Mouse (Mus musculus): ENCODE results near the gene Zfp644. TPM values are rescaled to one million over a fixed set of nuclear protein-coding genes. Genes with fewer than 3 reads are reported as not detected.

Zfp644 gene
- total RNA-seq, 1 experiment = 65.6 TPM

DNA sequence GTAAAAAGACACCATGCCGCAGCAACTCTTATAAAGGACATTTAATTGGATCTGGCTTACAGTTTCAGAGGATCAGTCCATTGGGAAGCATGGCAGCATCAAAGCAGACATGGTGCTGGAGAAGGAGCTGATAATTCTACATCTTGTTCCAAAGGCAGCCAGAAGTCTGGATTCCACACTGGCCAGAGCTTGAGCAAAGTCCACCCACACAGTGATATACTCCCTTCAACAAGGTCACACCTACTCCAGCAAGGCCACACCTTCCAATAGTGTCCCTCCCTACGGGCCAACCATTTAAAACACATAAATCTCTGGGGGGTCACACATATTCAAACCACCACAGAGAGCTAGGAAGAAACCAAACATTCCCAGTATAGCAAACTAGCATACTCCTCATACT lies 84.9 kb downstream of the Zfp644 start:
- no peak for DNase-seq (ENCODE audit: low read depth, low spot score)
- in situ Hi-C loops (cut with MboI; ENCODE audit: low sequenced_read_pairs in 2 of 2, unreplicated experiment in 2 of 2) = no loop called here
- Histone ChIP-seq H3K27ac (ENCODE audit: insufficient read depth, low read depth, low read length, poor library complexity, severe bottlenecking) (no peak overlapping the region), H3K9me3 (ENCODE audit: control insufficient read depth, insufficient read depth, low read depth, low read length) (no peaks in the 10 kb centered on the region), H3K4me1 (ENCODE audit: control insufficient read depth in 2 of 2, insufficient read depth in 2 of 2, low read length in 2 of 2, poor library complexity in 1 of 2) (no peaks in the 10 kb centered on the region), H3K36me3 (ENCODE audit: control insufficient read depth, insufficient read depth, low read length, poor library complexity, severe bottlenecking) (peaks cover 5% of the 10 kb centered on the region; the same call in 1 of the 2 replicates), H3K9ac (ENCODE audit: insufficient read depth, low read depth, low read length, poor library complexity, severe bottlenecking) (no peak overlapping the region), H3K4me3 (ENCODE audit: insufficient read depth in 1 of 2, low read depth in 1 of 2, low read length in 2 of 2, poor library complexity in 1 of 2, severe bottlenecking in 1 of 2) (no peak overlapping the region)
- TF ChIP-seq MAFK (IDR thresholded peaks at IDR 0.05; ENCODE audit: insufficient read depth, low read depth, low read length) (no peak), ZC3H11A (IDR thresholded peaks at IDR 0.05; ENCODE audit: borderline replicate concordance, low read depth, low read length) (no peak), CHD2 (IDR thresholded peaks at IDR 0.05; ENCODE audit: low read depth, low read length) (no peak), ZNF384 (IDR thresholded peaks at IDR 0.05; ENCODE audit: low read depth, low read length) (no peak), HCFC1 (IDR thresholded peaks at IDR 0.05; ENCODE audit: borderline replicate concordance, insufficient read depth, low read length) (no peak)

DNA sequence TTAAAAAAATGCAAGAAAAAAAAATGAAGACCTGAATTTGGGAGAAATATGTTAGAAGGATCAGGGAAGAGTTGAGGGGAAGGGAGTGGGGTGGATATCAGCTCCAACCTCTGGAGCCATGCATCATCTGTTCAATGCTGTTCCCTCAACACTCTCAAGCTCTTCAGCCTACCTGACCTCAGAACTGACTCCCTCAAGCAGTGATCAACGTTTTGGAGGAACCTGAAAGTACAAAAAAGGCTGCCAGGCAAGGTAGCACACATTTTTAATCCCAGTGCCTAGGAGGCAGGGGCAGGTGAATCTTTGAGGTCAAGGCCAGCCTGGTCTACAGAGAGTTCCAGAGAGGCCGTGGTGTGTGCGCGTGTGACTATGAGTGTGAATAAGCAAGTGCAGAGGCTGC lies 88.3 kb downstream of the Zfp644 start, which contains the start of gene Gm17304:
Gm17304 (plus strand) TSS at position 301 of the 400 bp plus-strand sequence.
- Histone ChIP-seq H3K27ac (ENCODE audit: insufficient read depth, low read depth, low read length, poor library complexity, severe bottlenecking) (no peak within 1 kb of the TSS), H3K9ac (ENCODE audit: insufficient read depth, low read depth, low read length, poor library complexity, severe bottlenecking) (no peak within 1 kb of the TSS), H3K4me3 (ENCODE audit: insufficient read depth in 1 of 2, low read depth in 1 of 2, low read length in 2 of 2, poor library complexity in 1 of 2, severe bottlenecking in 1 of 2) (no peak within 1 kb of the TSS), H3K4me1 (ENCODE audit: control insufficient read depth in 2 of 2, insufficient read depth in 2 of 2, low read length in 2 of 2, poor library complexity in 1 of 2) (no peaks in the 10 kb centered on the region), H3K36me3 (ENCODE audit: control insufficient read depth, insufficient read depth, low read length, poor library complexity, severe bottlenecking) (peaks cover 5% of the 10 kb centered on the region), H3K9me3 (ENCODE audit: control insufficient read depth, insufficient read depth, low read depth, low read length) (no peaks in the 10 kb centered on the region)
- no peak for DNase-seq (ENCODE audit: low read depth, low spot score)
- in situ Hi-C loops (cut with MboI; ENCODE audit: low sequenced_read_pairs in 2 of 2, unreplicated experiment in 2 of 2) = no loop called here
- no peak for TF ChIP-seq HCFC1 (IDR thresholded peaks at IDR 0.05; ENCODE audit: borderline replicate concordance, insufficient read depth, low read length)
- TF ChIP-seq CHD2 (IDR thresholded peaks at IDR 0.05; ENCODE audit: low read depth, low read length) = no peak
- TF ChIP-seq MAFK (IDR thresholded peaks at IDR 0.05; ENCODE audit: insufficient read depth, low read depth, low read length) = no peak
- TF ChIP-seq ZNF384 (IDR thresholded peaks at IDR 0.05; ENCODE audit: low read depth, low read length) = no peak

DNA sequence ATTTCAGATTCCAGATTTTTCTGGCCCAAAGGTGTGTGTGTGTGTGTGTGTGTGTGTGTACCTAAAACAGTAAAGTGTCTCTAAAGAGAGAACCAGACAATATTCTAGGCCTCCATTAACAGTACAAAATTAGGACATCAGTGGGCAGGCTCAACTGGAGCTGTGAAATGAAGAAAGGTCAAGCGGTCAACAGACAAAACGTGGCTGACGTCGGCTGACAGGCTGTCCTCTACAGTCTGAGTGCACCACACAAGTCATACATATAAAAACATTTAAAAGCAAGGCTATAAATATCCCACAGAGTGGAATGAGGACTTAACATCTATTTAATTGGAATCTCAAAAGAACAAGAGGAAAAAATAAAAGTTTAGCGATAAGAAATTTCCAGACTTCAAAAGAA lies 90.0 kb downstream of the Zfp644 start:
- no peaks in the 10 kb centered on the region for H3K9me3 ChIP-seq (ENCODE audit: control insufficient read depth, insufficient read depth, low read depth, low read length)
- H3K27ac ChIP-seq (ENCODE audit: insufficient read depth, low read depth, low read length, poor library complexity, severe bottlenecking) = no peak overlapping the region
- no peak for TF ChIP-seq ZNF384 (IDR thresholded peaks at IDR 0.05; ENCODE audit: low read depth, low read length)
- TF ChIP-seq CHD2 (IDR thresholded peaks at IDR 0.05; ENCODE audit: low read depth, low read length) = no peak
- no peak for TF ChIP-seq MAFK (IDR thresholded peaks at IDR 0.05; ENCODE audit: insufficient read depth, low read depth, low read length)
- TF ChIP-seq HCFC1 (IDR thresholded peaks at IDR 0.05; ENCODE audit: borderline replicate concordance, insufficient read depth, low read length) = no peak
- no peak for TF ChIP-seq ZC3H11A (IDR thresholded peaks at IDR 0.05; ENCODE audit: borderline replicate concordance, low read depth, low read length)
- H3K4me3 ChIP-seq (ENCODE audit: insufficient read depth in 1 of 2, low read depth in 1 of 2, low read length in 2 of 2, poor library complexity in 1 of 2, severe bottlenecking in 1 of 2) = no peak overlapping the region
- in situ Hi-C loops (cut with MboI; ENCODE audit: low sequenced_read_pairs in 2 of 2, unreplicated experiment in 2 of 2) = no loop called here
- H3K36me3 ChIP-seq (ENCODE audit: control insufficient read depth, insufficient read depth, low read length, poor library complexity, severe bottlenecking) = peaks cover 5% of the 10 kb centered on the region
- no peak overlapping the region for H3K9ac ChIP-seq (ENCODE audit: insufficient read depth, low read depth, low read length, poor library complexity, severe bottlenecking)
- 0 out of 4 replicates have a peak, but pooled peaks cover 0 to 2% of the 10 kb centered on the region in 2 experiments for H3K4me1 ChIP-seq (ENCODE audit: control insufficient read depth in 2 of 2, insufficient read depth in 2 of 2, low read length in 2 of 2, poor library complexity in 1 of 2)
- DNase-seq (ENCODE audit: low read depth, low spot score) = no peak

- in situ Hi-C loops (cut with MboI; ENCODE audit: low sequenced_read_pairs in 2 of 2, unreplicated experiment in 2 of 2) = no loop called here
- Histone ChIP-seq H3K9ac (ENCODE audit: insufficient read depth, low read depth, low read length, poor library complexity, severe bottlenecking) (peak overlapping the region; percentile 22; the same call in 1 of the 2 replicates), H3K36me3 (ENCODE audit: control insufficient read depth, insufficient read depth, low read length, poor library complexity, severe bottlenecking) (peaks cover 2% of the 10 kb centered on the region), H3K4me3 (ENCODE audit: insufficient read depth in 1 of 2, low read depth in 1 of 2, low read length in 2 of 2, poor library complexity in 1 of 2, severe bottlenecking in 1 of 2) (peak overlapping the region in 1 of 2 experiments; percentile 20; a peak in 1 of 4 replicates), H3K4me1 (ENCODE audit: control insufficient read depth in 2 of 2, insufficient read depth in 2 of 2, low read length in 2 of 2, poor library complexity in 1 of 2) (0 out of 4 replicates have a peak, but pooled peaks cover 0 to 2% of the 10 kb centered on the region in 2 experiments), H3K27ac (ENCODE audit: insufficient read depth, low read depth, low read length, poor library complexity, severe bottlenecking) (no peak overlapping the region), H3K9me3 (ENCODE audit: control insufficient read depth, insufficient read depth, low read depth, low read length) (no peaks in the 10 kb centered on the region)
- DNase-seq (ENCODE audit: low read depth, low spot score) = no peak
- TF ChIP-seq ZNF384 (IDR thresholded peaks at IDR 0.05; ENCODE audit: low read depth, low read length) (no peak), CHD2 (IDR thresholded peaks at IDR 0.05; ENCODE audit: low read depth, low read length) (no peak), MAFK (IDR thresholded peaks at IDR 0.05; ENCODE audit: insufficient read depth, low read depth, low read length) (no peak), ZC3H11A (IDR thresholded peaks at IDR 0.05; ENCODE audit: borderline replicate concordance, low read depth, low read length) (no peak), HCFC1 (IDR thresholded peaks at IDR 0.05; ENCODE audit: borderline replicate concordance, insufficient read depth, low read length) (no peak)
Measured at GRCm38 (mm10) chr5:106605096-106605495, 92.0 kb downstream of the Zfp644 start.
